Mouse (Mus musculus) ES-Bruce4 (cell line): ENCODE measurements at regions not wholly inside any gene's neighbourhood (a gene's known extent, or its start where the extent isn't known, plus 50 kb on each side); places are given as distances from the start of the nearest gene placed in this dataset.

Experiments
- H3K27ac ChIP-seq: 2 replicates; pipeline ENCODE4 v1.5.1; 2012; ENCODE audit warnings: low read length, inconsistent platforms; ENCODE audit not compliant: insufficient read depth
- H3K27me3 ChIP-seq: 2 replicates; pipeline ENCODE4 v1.6.1; 2012; ENCODE audit warnings: mild to moderate bottlenecking, low read length, inconsistent platforms; ENCODE audit not compliant: control insufficient read depth, poor library complexity, insufficient read depth, severe bottlenecking
- H3K36me3 ChIP-seq: 2 replicates; pipeline ENCODE4 v1.6.1; 2012; ENCODE audit warnings: inconsistent platforms, mild to moderate bottlenecking, low read length, moderate library complexity; ENCODE audit not compliant: control insufficient read depth, poor library complexity, insufficient read depth, severe bottlenecking
- H3K4me1 ChIP-seq: one replicate; pipeline ENCODE4 v1.8.1; 2011; ENCODE audit warnings: low read length; ENCODE audit not compliant: control insufficient read depth, insufficient read depth
- H3K4me3 ChIP-seq: 2 replicates; pipeline ENCODE4 v1.5.1; 2011; ENCODE audit warnings: low read depth, mild to moderate bottlenecking, low read length
- H3K9ac ChIP-seq: 2 replicates; pipeline ENCODE4 v1.6.1; 2012; ENCODE audit warnings: low read depth, mild to moderate bottlenecking, inconsistent platforms; ENCODE audit not compliant: poor library complexity, severe bottlenecking
- H3K9me3 ChIP-seq: replicated peaks from 2 replicates; pipeline ENCODE4 v1.6.1; 2012; ENCODE audit warnings: mild to moderate bottlenecking, low read length, inconsistent platforms; ENCODE audit not compliant: control insufficient read depth, poor library complexity, insufficient read depth, severe bottlenecking
- CTCF ChIP-seq: IDR thresholded peaks from one replicate; pipeline ENCODE4 v1.8.1; 2011; ENCODE audit warnings: low read depth, low read length
- EP300 ChIP-seq: IDR thresholded peaks from 2 replicates; pipeline ENCODE4 v1.6.1; 2011; ENCODE audit warnings: low read depth, low read length; ENCODE audit not compliant: insufficient read depth
- POLR2A ChIP-seq: IDR thresholded peaks from one replicate; pipeline ENCODE4 v1.8.1; 2011; ENCODE audit warnings: low read length; ENCODE audit not compliant: insufficient read depth

GRCm38 (mm10) chr13:107500776-107501489 is 479.0 kb upstream of the Kif2a start:
- Histone ChIP-seq H3K9me3 (no peaks in the 10 kb centered on the region), H3K4me1 (no peaks in the 10 kb centered on the region), H3K27me3 (no peaks in the 10 kb centered on the region), H3K36me3 (no peaks in the 10 kb centered on the region), H3K4me3 (no peak overlapping the region), H3K9ac (no peak overlapping the region), H3K27ac (no peak overlapping the region)
- no peak for TF ChIP-seq CTCF
- TF ChIP-seq EP300, result no peak
- no peak for TF ChIP-seq POLR2A

- Histone ChIP-seq H3K4me1 (peaks cover 2% of the 10 kb centered on the region), H3K9me3 (no peaks in the 10 kb centered on the region), H3K4me3 (no peak overlapping the region), H3K9ac (no peak overlapping the region), H3K36me3 (no peaks in the 10 kb centered on the region), H3K27me3 (no peaks in the 10 kb centered on the region), H3K27ac (no peak overlapping the region)
- TF ChIP-seq EP300 (no peak), POLR2A (no peak), CTCF (no peak)
Measured at GRCm38 (mm10) chr13:107499296-107499695, 477.4 kb upstream of the Kif2a start.

GRCm38 (mm10) chr13:107495161-107495732 is 473.3 kb upstream of the Kif2a start:
- H3K4me3 ChIP-seq, result no peak overlapping the region
- no peaks in the 10 kb centered on the region for H3K27me3 ChIP-seq
- no peaks in the 10 kb centered on the region for H3K36me3 ChIP-seq
- H3K4me1 ChIP-seq, result peaks cover 2% of the 10 kb centered on the region
- no peak for TF ChIP-seq EP300
- no peak for TF ChIP-seq CTCF
- TF ChIP-seq POLR2A, result no peak
- no peaks in the 10 kb centered on the region for H3K9me3 ChIP-seq
- no peak overlapping the region for H3K9ac ChIP-seq
- H3K27ac ChIP-seq, result no peak overlapping the region

- TF ChIP-seq CTCF (no peak), POLR2A (no peak), EP300 (no peak)
Measured at GRCm38 (mm10) chr13:107493765-107494164, 471.8 kb upstream of the Kif2a start.

GRCm38 (mm10) chr13:107492448-107492847 is 470.5 kb upstream of the Kif2a start:
- no peaks in the 10 kb centered on the region for H3K36me3 ChIP-seq
- no peak for TF ChIP-seq CTCF
- TF ChIP-seq POLR2A, result no peak
- TF ChIP-seq EP300, result no peak
- no peak overlapping the region for H3K4me3 ChIP-seq
- H3K27ac ChIP-seq, result no peak overlapping the region
- H3K9ac ChIP-seq, result no peak overlapping the region
- H3K4me1 ChIP-seq, result peaks cover 2% of the 10 kb centered on the region
- no peaks in the 10 kb centered on the region for H3K9me3 ChIP-seq
- H3K27me3 ChIP-seq, result no peaks in the 10 kb centered on the region

More at GRCm38 (mm10) chr13:107493765-107494164, 471.8 kb upstream of the Kif2a start:
- H3K36me3 ChIP-seq, result no peaks in the 10 kb centered on the region
- H3K4me1 ChIP-seq, result peaks cover 2% of the 10 kb centered on the region
- no peak overlapping the region for H3K27ac ChIP-seq
- no peak overlapping the region for H3K9ac ChIP-seq
- H3K9me3 ChIP-seq, result no peaks in the 10 kb centered on the region
- H3K27me3 ChIP-seq, result no peaks in the 10 kb centered on the region
- no peak overlapping the region for H3K4me3 ChIP-seq

- H3K27ac ChIP-seq, result no peak overlapping the region
Measured at GRCm38 (mm10) chr13:107491423-107491822, 469.5 kb upstream of the Kif2a start.

More at GRCm38 (mm10) chr13:107491423-107491822, 469.5 kb upstream of the Kif2a start:
- Histone ChIP-seq H3K9me3 (no peaks in the 10 kb centered on the region), H3K4me1 (peaks cover 2% of the 10 kb centered on the region), H3K4me3 (no peak overlapping the region), H3K27me3 (no peaks in the 10 kb centered on the region), H3K36me3 (no peaks in the 10 kb centered on the region), H3K9ac (no peak overlapping the region)
- TF ChIP-seq POLR2A, result no peak
- no peak for TF ChIP-seq CTCF
- no peak for TF ChIP-seq EP300
